Mouse (Mus musculus): ENCODE measurements around the gene Gm5475.

The Gm5475 gene

DNA sequence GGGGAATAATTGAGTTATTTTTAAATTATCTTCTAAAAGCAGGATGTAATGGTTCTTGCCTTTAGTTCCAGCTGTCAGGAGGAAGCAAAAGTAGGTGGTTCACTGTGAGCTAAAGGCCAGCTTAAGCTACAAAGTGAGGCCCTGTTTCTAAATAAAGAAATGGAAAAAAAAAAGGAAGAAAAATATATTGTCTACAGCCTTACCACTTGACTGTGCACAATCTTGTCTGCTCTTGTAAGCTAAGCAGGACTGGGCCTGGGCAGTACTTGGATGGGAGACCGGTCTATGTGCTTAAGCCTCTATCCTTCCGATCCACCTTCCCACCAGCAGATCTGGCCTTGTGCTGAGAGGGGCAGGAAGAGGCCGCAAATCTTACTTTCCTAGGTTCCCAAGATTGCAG, 27.5 kb downstream of the Gm5475 start:
- no peak for DNase-seq (ENCODE audit: low spot score)

DNA sequence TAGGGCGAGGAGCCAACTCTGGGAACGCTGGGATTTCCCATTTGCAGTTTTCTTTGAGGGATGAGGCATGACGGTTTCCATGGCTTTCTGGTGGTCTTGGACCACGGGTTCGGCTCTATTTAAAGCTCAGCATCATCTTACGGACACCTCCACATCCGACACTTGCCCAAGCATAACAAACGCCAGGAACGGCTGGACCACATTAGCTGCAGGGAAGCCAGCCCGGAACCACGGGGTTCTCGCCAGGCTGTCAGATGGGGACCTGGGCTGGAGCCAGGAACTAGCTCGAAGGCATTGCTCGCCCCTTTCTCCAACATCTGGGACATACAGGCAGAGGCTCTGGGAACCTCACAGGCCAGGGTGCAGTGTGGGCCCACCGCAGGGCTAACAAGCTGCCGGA, 29.3 kb downstream of the Gm5475 start:
- peak; percentile 48 for DNase-seq (ENCODE audit: low spot score)

DNA sequence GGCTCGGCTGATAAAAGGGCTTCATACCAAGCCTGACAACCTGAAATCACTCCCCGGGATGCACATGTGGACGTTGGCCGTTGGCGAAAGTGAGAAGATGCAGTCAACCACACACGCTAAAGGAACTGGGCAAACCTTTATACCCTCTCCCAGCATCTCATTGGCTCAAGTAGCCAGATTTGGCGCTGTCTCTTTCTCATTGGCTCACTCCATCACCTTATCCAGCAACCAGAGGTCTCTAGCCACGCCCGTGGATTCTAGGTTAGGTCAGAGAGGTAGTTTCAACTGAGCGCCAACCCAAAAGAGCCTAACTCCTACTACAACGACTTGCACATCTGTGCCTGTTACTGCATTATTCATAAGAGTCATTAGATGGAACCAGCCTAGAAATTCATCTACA, 30.5 kb downstream of the Gm5475 start:
- no peak for DNase-seq (ENCODE audit: low spot score)

DNA sequence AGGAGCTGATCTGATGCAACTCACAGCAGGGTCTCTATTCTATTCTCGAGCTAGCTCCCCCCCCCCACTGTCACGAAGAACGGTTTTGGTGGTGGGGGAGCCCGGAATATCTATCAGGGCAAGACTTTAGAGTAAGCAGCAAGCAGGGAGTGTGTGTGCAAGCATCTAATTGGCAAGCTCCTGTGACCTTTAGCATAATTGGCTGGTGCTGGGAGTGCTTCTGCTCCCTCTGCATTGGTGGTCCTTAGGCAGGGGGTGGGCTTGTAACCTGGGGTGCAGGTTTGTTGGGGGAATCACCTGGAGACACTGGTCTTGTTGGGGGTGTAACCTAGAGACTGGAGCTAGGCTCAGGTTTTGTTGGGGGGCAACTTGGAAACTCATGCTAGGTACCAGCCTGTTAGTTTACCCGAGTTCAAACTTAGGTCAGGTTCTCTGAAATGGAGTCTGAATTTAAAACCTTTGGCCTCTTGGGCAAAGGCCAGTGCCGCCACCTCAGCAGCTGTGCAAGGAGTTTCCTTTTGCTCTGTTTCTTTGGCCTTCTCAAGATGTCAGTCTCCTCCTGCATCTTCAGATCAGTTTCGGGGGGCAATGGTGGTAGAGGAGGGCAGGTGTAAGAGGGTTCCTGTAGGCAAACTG, 34.5 kb downstream of the Gm5475 start:
- no peak for DNase-seq (ENCODE audit: low spot score)

DNA sequence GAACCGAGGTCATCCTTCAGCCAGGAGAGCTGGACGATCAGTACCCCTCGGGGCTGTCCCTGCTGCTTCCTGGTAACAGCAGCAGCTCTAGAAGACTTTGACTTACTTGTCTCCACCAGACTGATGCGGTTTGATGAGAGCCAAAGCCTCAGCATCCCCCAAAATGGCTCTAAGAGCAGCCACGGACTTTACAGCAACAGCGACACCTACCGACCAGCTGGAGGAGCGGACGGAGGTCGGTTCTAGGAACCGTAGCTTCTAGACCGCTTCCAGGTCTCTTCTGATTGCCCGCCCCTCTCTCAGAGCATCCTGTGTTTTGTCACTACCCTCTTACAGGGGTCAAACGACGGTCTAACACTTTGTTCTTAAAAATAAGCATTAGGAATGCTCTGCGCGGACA, 35.4 kb downstream of the Gm5475 start:
- DNase-seq (ENCODE audit: low spot score), result peak; percentile 64

DNA sequence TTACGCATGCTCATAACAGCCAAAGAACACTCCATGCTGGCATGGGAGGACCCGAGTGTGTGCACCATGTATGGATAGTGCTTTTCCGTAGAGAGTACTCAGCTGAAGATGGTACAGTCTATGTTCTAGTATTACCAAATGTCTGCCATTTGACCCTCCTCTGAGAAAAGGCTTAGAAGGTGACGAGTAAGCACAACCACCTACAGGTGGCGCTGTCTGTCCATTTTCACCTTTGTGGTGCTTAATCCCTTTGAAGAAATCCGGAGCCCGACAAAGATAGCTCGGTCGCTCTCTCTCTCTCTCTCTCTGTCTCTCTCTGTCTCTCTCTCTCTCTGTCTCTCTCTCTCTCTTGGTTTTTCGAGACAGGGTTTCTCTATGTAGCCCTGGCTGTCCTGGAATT, 36.1 kb downstream of the Gm5475 start:
- DNase-seq (ENCODE audit: low spot score), result peak; percentile 57

DNA sequence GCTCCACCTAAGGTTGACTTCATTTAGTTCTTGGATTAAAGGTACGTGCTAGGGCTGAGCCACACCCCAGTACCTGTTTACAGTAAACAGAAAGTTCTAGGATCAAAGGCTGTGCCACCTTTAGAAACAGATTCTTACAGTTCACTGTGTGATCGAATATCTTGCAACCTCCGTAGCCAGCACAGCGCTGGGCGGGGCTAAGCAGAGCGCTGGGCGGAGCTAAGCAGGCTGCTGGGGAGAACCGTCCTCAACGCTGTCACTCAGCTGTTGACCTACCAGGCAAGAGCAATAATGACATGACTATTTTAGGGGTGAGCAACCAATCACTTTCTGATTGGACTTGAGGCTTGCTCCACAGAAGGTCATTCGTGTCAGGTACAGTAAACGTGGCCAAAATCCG, 39.0 kb downstream of the Gm5475 start:
- no peak for DNase-seq (ENCODE audit: low spot score)

DNA sequence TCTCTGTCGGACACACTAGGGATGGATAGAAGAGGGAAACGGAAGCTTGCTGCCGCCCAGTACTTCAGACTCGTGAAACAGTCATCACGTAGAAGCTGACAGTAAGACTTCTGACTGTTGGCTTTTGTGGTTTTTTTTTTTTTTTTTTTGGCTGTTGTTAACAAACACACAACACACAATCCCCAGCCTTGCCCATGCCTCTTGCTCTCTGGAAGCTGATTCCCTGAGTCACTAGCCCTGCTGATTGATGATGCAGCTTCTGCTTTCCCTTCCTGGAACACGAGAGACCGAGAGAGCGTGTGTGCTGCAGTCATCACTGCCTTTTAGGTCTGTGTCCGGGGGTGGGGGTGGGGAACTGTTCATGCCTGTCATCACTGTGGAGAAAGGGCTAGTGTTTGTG, 39.7 kb downstream of the Gm5475 start:
- no peak for DNase-seq (ENCODE audit: low spot score)

DNA sequence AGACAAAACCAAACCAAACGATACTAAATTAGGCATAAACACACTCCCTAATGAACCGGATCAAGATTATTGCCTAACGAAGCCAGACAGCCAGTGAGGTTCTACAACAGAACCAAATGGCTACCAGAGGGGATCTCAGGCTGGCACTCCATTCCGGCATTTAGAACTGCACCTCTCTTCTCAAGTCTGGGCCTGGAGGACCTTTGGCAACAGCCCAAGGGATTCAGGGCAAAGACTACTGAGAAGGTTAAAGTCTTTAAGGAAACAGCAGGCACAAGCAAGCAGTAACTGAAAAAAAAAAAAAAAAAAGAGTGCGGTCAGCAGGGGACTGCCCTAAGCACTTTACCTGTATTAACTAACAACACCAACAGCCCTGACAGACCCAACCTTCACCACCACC, 40.1 kb downstream of the Gm5475 start:
- DNase-seq (ENCODE audit: low spot score), result no peak

DNA sequence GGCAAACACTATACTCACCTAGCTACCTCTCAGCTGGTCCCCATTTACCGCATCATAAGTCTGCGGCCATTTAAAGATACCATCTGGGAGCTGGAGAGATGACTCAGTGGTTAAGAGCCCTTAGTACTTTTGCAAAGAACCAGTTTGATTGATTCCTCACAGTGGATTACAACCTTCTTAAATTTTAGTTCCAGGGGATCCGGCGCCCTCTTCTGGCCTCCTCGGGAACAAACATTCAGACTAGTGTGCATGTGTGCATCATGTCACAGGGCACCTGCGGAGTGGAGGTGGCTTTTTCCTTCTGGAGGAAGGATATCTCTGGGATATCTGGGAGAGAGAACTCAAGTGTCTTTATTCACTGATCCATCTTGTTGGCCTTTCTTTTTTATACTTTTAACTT, 41.8 kb downstream of the Gm5475 start:
- peak; percentile 77 for DNase-seq (ENCODE audit: low spot score)

DNA sequence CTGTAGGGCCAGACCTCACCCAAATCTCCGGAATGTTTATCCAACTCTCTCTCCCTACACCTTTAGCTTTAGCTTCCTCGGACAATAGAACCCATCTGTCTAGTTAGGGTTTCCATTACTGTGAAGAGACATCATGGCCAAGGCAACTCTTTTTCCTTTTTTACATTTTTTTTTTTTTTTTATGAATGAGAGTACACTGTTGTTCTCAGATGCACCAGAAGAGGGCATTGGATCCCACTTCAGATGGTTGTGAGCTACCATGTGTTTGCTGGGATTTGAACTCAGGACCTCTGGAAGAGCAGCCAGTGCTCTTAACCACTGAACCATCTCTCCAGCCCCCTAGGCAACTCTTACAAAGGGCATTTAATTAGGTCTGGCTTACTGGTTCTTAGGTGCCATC, 43.5 kb downstream of the Gm5475 start:
- no peak for DNase-seq (ENCODE audit: low spot score)

DNA sequence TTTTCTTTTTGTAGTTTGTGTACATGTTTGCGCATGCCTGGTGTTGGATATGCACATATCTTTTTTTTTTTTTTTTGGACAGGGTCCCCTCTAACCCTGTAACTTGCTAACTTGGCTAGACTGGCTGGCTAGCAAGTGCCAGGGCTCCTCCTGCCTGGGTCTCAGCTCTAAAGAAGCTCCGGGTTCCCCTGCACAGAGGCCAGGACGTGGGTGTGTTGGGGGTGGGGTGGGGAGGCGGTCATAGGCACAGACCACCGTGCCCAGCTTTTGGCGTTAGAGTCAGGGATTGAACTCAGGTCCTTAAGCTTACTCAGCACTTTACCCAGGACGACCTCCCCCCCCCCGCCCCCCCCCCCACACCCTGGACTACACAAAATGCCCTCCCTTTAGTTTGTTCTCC, 45.8 kb downstream of the Gm5475 start:
- DNase-seq (ENCODE audit: low spot score), result no peak

DNA sequence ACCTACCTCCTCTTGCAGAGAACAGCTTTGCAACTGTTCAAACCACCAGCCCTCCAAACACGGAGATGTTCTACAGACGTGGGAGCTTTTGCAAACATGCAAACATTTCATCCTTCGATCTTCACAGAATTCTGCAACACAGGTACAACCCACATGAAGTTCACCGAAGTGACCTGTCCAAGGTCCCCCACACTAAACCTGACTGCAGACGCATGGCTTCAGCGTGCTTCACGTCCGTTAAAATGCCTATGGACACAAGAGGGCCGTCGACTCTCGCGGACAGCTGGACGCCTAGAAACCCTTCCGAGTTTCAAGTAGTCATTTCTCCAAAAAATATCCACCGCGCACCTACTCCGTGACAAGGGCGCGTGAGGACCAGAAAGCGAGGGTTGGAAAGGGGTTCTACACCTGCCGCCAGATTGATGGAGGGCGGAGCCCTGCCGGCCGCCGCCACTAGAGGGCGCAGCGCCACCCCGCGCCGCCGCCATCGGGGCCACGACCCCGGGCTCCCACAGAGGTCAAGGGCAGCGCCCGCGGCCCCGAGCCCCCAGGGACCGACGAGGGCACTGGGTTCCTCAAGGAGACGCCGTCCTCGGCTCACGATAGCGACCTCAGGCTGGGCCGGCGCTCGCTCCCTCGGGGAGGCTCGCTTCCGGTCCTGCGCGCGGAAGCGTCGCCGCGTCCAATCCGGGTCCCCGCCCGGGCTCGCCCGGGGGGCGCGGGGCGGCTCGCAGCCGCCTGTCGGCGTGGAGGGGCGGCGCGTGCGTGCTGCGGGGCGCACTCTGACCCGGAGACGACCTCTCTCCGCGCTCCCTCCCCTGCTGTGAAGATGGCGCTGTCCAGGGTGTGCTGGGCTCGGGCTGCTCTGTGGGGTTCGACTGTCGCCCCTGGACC, 46.6 kb downstream of the Gm5475 start, which contains the start of gene Letmd1:
TSS of gene Letmd1 (plus strand) at position 729 of the 894 bp plus-strand sequence.
- DNase-seq (ENCODE audit: low spot score), result peak; percentile 90

DNA sequence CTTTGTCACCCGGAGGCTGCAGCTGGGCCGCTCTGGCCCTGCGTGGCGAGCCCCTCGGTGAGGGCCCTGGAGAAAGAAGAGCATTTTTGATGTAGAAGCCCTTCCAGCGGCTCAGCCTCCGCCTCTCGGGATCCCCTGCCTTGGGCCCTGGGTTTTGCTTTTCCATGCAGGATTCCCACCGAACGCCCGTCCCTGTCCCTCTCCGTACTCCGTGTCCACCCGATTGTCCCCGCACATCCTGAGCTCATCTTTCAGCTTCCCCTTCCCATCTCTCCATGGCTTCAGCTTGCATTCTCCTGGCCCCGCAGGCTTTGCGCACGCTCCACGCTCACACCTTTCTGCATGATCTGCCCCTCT, 47.2 kb downstream of the Gm5475 start:
- DNase-seq (ENCODE audit: low spot score), result no peak

DNA sequence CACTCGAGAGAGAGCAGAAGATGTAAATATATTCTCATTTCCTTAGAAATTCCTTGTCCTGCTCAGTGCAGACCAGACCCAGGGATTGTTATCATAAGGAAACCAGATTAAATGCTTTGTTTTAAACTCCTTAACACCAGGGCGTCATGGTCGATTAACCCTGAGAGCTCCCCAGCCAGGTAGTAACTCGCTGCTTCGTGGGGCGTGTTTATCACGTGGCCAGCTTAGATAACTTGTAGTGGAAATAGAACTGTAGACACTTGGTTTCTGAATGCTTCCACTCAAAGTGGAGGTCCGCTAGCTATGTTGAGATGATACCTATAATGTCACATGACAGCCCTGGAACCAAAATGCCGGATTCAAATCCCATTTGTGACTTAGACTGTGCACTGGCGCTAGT, 48.1 kb downstream of the Gm5475 start:
- no peak for DNase-seq (ENCODE audit: low spot score)

DNA sequence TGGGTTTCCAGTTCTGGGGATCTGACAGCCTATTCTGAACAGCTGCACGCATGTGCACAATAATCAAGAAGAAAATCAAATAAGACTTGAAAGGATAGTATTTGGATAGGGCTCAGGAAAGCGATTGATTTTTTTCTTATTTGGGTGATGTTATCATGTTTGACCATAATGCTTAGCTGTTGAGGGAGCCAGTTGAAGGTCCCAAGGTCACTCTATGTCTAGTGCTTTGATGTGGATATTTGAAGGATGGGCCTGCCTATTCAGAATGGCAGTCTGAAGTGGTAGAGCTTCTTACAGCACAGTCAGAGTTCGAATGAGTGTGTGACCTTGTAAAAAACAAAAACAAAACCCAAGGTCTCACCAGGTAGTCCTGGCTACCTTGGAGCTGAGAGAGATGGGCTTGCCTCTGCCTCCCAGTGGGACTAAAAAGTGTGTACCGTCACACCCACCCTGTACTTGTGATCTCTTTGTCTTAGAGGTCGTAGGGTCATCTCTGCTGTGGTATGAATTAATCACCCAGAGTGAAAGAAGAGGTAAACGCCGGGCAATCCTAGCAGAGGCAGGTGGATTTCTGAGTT, 52.1 kb downstream of the Gm5475 start:
- no peak for DNase-seq (ENCODE audit: low spot score)

Measured in layer of hippocampus, adult 11-12 months (tissue).